Mouse (Mus musculus) cerebellum, adult (tissue): ENCODE measurements around the gene Acot7.
A peak's percentile ranks its signal among the peaks of the same experiment; 100 is the strongest.
"Not testable (repeated sequence)": the region's sequence is repeated elsewhere in the genome, so short reads cannot be mapped to it uniquely, and the experiment has no call there.

Source experiments
- ATAC-seq: cut with Nextera tagmentation; 2 replicates; pipeline ENCODE4 v1.9.2; 2017; ENCODE audit warnings: mild to moderate bottlenecking, moderate library complexity, mixed read lengths; ENCODE audit not compliant: insufficient number of reproducible peaks, low FRiP score, low TSS enrichment

Gene Acot7

GRCm38 (mm10) chr4:152202418-152202817 is 24.5 kb downstream of the Acot7 start:
- ATAC-seq, result no peak

GRCm38 (mm10) chr4:152202905-152203304 is 25.0 kb downstream of the Acot7 start:
- ATAC-seq, result no peak

GRCm38 (mm10) chr4:152204663-152205062 is 26.7 kb downstream of the Acot7 start:
- no peak for ATAC-seq

GRCm38 (mm10) chr4:152206199-152206598 is 28.3 kb downstream of the Acot7 start:
- no peak for ATAC-seq

- no peak for ATAC-seq
Measured at GRCm38 (mm10) chr4:152209623-152210022, 31.7 kb downstream of the Acot7 start.

- no peak for ATAC-seq
Measured at GRCm38 (mm10) chr4:152212091-152212505, 34.2 kb downstream of the Acot7 start.

- no peak for ATAC-seq
Measured at GRCm38 (mm10) chr4:152212531-152212930, 34.6 kb downstream of the Acot7 start.

- no peak for ATAC-seq
Measured at GRCm38 (mm10) chr4:152212974-152213373, 35.0 kb downstream of the Acot7 start.

GRCm38 (mm10) chr4:152213760-152214480 is 36.0 kb downstream of the Acot7 start:
- peak; percentile 65 for ATAC-seq

GRCm38 (mm10) chr4:152214871-152215415 is 37.0 kb downstream of the Acot7 start:
- no peak for ATAC-seq

- ATAC-seq, result no peak
Measured at GRCm38 (mm10) chr4:152219591-152219990, 41.7 kb downstream of the Acot7 start.

GRCm38 (mm10) chr4:152220771-152221410 is 43.0 kb downstream of the Acot7 start:
- ATAC-seq, result no peak; the same call in 1 of the 2 replicates

- no peak; the same call in 1 of the 2 replicates for ATAC-seq
Measured at GRCm38 (mm10) chr4:152221411-152221887, 43.5 kb downstream of the Acot7 start.

- ATAC-seq, result no peak
Measured at GRCm38 (mm10) chr4:152222111-152222510, 44.2 kb downstream of the Acot7 start.

- ATAC-seq, result no peak
Measured at GRCm38 (mm10) chr4:152222513-152222912, 44.6 kb downstream of the Acot7 start.

- no peak for ATAC-seq
Measured at GRCm38 (mm10) chr4:152224156-152224555, 46.2 kb downstream of the Acot7 start.

- ATAC-seq, result peak; percentile 22; the same call in 1 of the 2 replicates
Measured at GRCm38 (mm10) chr4:152226901-152227486, 49.1 kb downstream of the Acot7 start.

- no peak for ATAC-seq
Measured at GRCm38 (mm10) chr4:152227749-152228527, 50.0 kb downstream of the Acot7 start.

- ATAC-seq, result not testable (repeated sequence)
Measured at GRCm38 (mm10) chr4:152230331-152230730, 52.4 kb downstream of the Acot7 start.

- ATAC-seq, result no peak
Measured at GRCm38 (mm10) chr4:152231326-152231725, 53.4 kb downstream of the Acot7 start.
